Mouse (Mus musculus): ENCODE results near the gene Pip4k2a.

- no peak for TF ChIP-seq CTCF (IDR thresholded peaks at IDR 0.05; ENCODE audit: low read depth, low read length)
- no peak for TF ChIP-seq TAL1 (conservative IDR thresholded peaks at IDR 0.05; ENCODE audit: low read depth, low read length)
- no peak for TF ChIP-seq GATA1 (IDR thresholded peaks at IDR 0.05; ENCODE audit: borderline replicate concordance, low read length)
- TF ChIP-seq POLR2AphosphoS5 (IDR thresholded peaks at IDR 0.05; ENCODE audit: insufficient replicate concordance, low read depth, low read length) = no peak
- TF ChIP-seq GATA2 (IDR thresholded peaks at IDR 0.05; ENCODE audit: borderline replicate concordance, low read depth, low read length) = no peak
Measured at GRCm38 (mm10) chr2:18930318-18931060, 67.4 kb downstream of the Pip4k2a start.

All from G1E (cell line).